Mouse (Mus musculus) forelimb bud, embryonic 11.5 days (tissue): Measurements from ENCODE around the gene Gm10377.
"Not testable (repeated sequence)": the region's sequence is repeated elsewhere in the genome, so short reads cannot be mapped to it uniquely, and the experiment has no call there.

ENCODE experiments used
- DNase-seq: peaks from one replicate; pipeline ENCODE4 v3.0.0-alpha.2; 2012; ENCODE audit warnings: low read depth, low spot score

Gene Gm10377

GRCm38 (mm10) chr14:42797887-42798286 is at the start of gene Gm10377:
Gm10377 (minus strand) TSS chr14:42797987.
- DNase-seq = not testable (repeated sequence)

DNA sequence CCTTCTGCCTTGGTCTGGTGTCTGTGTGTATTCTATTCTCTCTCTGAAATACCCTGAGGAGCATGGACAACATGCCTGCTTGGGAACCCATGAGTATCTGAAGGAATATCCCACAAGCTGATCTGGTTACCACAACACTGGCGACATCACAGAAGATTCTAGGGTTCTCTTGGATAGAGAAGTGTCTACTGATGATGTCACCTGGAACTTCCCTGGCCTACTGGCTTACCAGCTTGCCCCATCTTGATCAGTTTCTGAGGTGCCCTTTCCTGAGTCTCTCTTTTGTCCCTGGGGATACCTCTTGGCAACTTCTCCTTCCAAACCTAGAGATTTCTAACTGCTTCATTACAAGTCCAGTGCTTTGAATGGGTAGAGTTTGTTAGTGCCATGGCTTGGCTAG is 29.1 kb downstream of the Gm10377 start, which contains the start of gene Gm3015:
Gene Gm3015, minus strand, starts transcription at position 101 of the 400 bp plus-strand sequence.
- DNase-seq = not testable (repeated sequence)
